Mouse (Mus musculus) intestine, postnatal 0 days (tissue): ENCODE measurements around the gene Pawr. TPM values are rescaled to one million over a fixed set of nuclear protein-coding genes. Genes with fewer than 3 reads are reported as not detected.

Experiments used
- ATAC-seq: fragments of 200-750 bp; cut with Nextera tagmentation; 2 replicates; pipeline ENCODE4 v1.8.0; 2017; ENCODE audit warnings: mild to moderate bottlenecking, moderate TSS enrichment, moderate library complexity
- H3K27ac ChIP-seq: fragments of 300-500 bp; sonication (generic); 2 replicates; pipeline ENCODE4 v1.5.1; 2014; ENCODE audit warnings: mild to moderate bottlenecking, low read depth, low read length, moderate library complexity
- H3K27me3 ChIP-seq: fragments of 300-500 bp; sonication (generic); replicated peaks from 2 replicates; pipeline ENCODE4 v1.6.1; 2014; ENCODE audit warnings: low read length, mixed read lengths; ENCODE audit not compliant: control insufficient read depth, insufficient read depth
- H3K36me3 ChIP-seq: fragments of 300-500 bp; sonication (generic); 2 replicates; pipeline ENCODE4 v1.6.1; 2014; ENCODE audit warnings: mild to moderate bottlenecking, moderate library complexity; ENCODE audit not compliant: control insufficient read depth, insufficient read depth
- H3K4me1 ChIP-seq: fragments of 300-500 bp; sonication (generic); replicated peaks from 2 replicates; pipeline ENCODE4 v1.6.1; 2014; ENCODE audit warnings: antibody characterized with exemption, low read length, mixed read lengths; ENCODE audit not compliant: control insufficient read depth, insufficient read depth
- H3K4me2 ChIP-seq: fragments of 300-500 bp; sonication (generic); replicated peaks from 2 replicates; pipeline ENCODE4 v1.6.1; 2014; ENCODE audit warnings: low read depth, mild to moderate bottlenecking, moderate library complexity
- H3K4me3 ChIP-seq: fragments of 300-500 bp; sonication (generic); 2 replicates; pipeline ENCODE4 v1.5.1; 2014; ENCODE audit warnings: low read depth, low read length
- H3K9ac ChIP-seq: fragments of 300-500 bp; sonication (generic); 2 replicates; pipeline ENCODE4 v1.6.1; 2014; ENCODE audit warnings: mild to moderate bottlenecking, low read depth, low read length
- H3K9me3 ChIP-seq: fragments of 300-500 bp; sonication (generic); 2 replicates; pipeline ENCODE4 v1.6.1; 2016; ENCODE audit warnings: mixed run types; ENCODE audit not compliant: control insufficient read depth
- CTCF ChIP-seq: sonication (generic); IDR thresholded peaks from 2 replicates; pipeline ENCODE4 v1.5.1; 2016; ENCODE audit warnings: low read depth, mild to moderate bottlenecking, control low read depth, antibody characterized with exemption, moderate library complexity
- whole genome bisulfite sequencing: fragments of 180-500 bp; shearing (Covaris S2); extraction: QIAGEN DNeasy Blood & Tissue Kit; methylation state at CpG from one replicate; pipeline ENCODE4 v1.1.7; 2014; 5-methylcytosine and 5-hydroxymethylcytosine counted together
- polyA plus RNA-seq: library from polyadenylated mRNA; unstranded; fragments of >200 nt; fragmentation: Nextera tagmentation; extraction: Ambion mirVana; gene quantifications from 2 replicates; pipeline ENCODE4 v1.2.1, GENCODE M21; 2015

Pawr gene
- polyA plus RNA-seq, 1 experiment from 2014 or later, result 12.3 TPM

DNA sequence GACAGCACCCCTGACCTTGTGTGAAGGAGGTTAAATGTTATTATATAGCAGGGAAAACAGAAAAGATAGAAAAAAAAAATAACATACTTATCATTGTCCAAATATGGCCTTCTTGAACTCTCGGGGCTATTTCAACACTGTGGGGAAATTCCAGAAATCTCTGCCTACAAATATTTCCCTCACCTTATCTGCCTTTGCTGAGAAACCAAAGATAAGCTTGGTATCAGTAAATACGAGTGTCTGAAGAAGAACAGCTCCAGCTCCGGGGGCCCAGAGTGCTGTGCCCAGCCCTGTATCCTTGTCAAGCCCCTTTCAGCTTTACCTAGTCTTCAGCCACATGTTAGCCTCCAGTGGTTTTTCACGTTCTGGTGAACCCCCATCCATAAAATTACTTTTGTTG, 113.2 kb downstream of the Pawr start:
- no peak for ATAC-seq
- Histone ChIP-seq H3K4me3 (no peak overlapping the region), H3K4me1 (no peaks in the 10 kb centered on the region), H3K4me2 (peak overlapping the region; percentile 68), H3K36me3 (no peaks in the 10 kb centered on the region), H3K9me3 (no peaks in the 10 kb centered on the region), H3K27me3 (no peaks in the 10 kb centered on the region), H3K9ac (no peak overlapping the region), H3K27ac (0 out of 2 replicates have a peak overlapping the region, but pooled peaks have one; percentile 17)
- 20% methylated on average over 4 of the region's 4 CpGs for WGBS
- TF ChIP-seq CTCF, result no peak

GRCm38 (mm10) chr10:108445606-108446005, 113.7 kb downstream of the Pawr start:
- Histone ChIP-seq H3K27me3 (no peaks in the 10 kb centered on the region), H3K9me3 (no peaks in the 10 kb centered on the region), H3K36me3 (no peaks in the 10 kb centered on the region), H3K4me1 (no peaks in the 10 kb centered on the region), H3K4me3 (peak overlapping the region; percentile 36; the same call in 1 of the 2 replicates), H3K27ac (peak overlapping the region; percentile 17; the same call in 1 of the 2 replicates), H3K9ac (no peak overlapping the region), H3K4me2 (peak overlapping the region; percentile 68)
- ATAC-seq, result 0 out of 2 replicates have a peak, but pooled peaks have one; percentile 4
- TF ChIP-seq CTCF, result no peak
- 23% methylated on average over 10 of the region's 10 CpGs for WGBS

GRCm38 (mm10) chr10:108446041-108446931, 114.4 kb downstream of the Pawr start:
- Histone ChIP-seq H3K27me3 (no peaks in the 10 kb centered on the region), H3K27ac (peak overlapping the region; percentile 17; the same call in 1 of the 2 replicates), H3K4me3 (peak overlapping the region; percentile 36), H3K4me2 (peak overlapping the region; percentile 68), H3K36me3 (no peaks in the 10 kb centered on the region), H3K4me1 (no peaks in the 10 kb centered on the region), H3K9me3 (no peaks in the 10 kb centered on the region), H3K9ac (peak overlapping the region; percentile 27; the same call in 1 of the 2 replicates)
- WGBS, result 3% methylated on average over 24 of the region's 24 CpGs
- TF ChIP-seq CTCF, result peak; percentile 84
- peak; percentile 55; the same call in 1 of the 2 replicates for ATAC-seq

DNA sequence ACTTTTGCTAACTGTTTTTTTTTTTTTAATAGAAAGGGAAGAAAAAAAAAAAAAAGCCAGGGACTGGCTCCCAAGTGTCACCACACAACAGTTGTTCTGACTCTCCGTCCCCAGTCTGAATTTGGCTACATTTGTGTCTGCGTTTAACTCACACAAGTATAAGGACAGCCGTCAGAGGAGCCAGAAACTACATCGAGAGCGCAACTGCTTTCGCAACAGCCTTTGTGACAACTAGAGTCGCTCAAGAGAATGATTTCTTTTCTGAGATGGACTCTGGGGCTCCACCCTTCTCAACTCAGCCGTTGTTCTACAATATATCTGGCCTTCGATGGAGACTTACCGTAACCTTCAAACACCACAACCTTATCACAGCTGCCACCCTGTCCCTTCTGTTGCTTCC, 115.3 kb downstream of the Pawr start:
- H3K9me3 ChIP-seq, result no peaks in the 10 kb centered on the region
- TF ChIP-seq CTCF, result no peak
- peak overlapping the region; percentile 68; the same call in 1 of the 2 replicates for H3K4me2 ChIP-seq
- no peak overlapping the region for H3K9ac ChIP-seq
- no peak overlapping the region for H3K27ac ChIP-seq
- no peaks in the 10 kb centered on the region for H3K36me3 ChIP-seq
- 32% methylated on average over 10 of the region's 10 CpGs for WGBS
- H3K4me1 ChIP-seq, result no peaks in the 10 kb centered on the region
- ATAC-seq, result no peak
- H3K27me3 ChIP-seq, result no peaks in the 10 kb centered on the region
- no peak overlapping the region for H3K4me3 ChIP-seq

DNA sequence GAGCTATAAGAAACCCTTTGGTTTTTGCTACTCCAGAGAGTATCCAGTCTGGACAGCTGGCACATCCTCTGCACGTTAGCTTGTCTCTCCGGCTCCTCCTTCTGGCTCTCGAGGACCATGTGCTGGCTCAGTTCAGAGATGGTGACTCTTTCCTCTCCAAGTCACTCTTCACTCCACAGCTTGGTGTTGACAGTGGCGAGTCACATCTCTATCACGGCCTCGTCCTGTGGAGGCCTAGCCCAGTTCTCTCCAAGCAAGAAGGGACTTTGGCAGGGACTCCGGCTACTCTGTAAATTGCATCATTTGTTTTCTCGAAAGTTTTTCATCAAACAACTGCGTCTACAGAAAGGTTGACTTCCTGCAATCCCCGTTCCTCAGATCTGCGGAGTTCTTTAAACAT, 116.5 kb downstream of the Pawr start:
- no peak overlapping the region for H3K9ac ChIP-seq
- no peaks in the 10 kb centered on the region for H3K27me3 ChIP-seq
- H3K4me1 ChIP-seq, result no peaks in the 10 kb centered on the region
- H3K36me3 ChIP-seq, result no peaks in the 10 kb centered on the region
- 72% methylated on average over 11 of the region's 11 CpGs for WGBS
- no peaks in the 10 kb centered on the region for H3K9me3 ChIP-seq
- TF ChIP-seq CTCF, result peak; percentile 29
- H3K4me2 ChIP-seq, result no peak overlapping the region
- H3K4me3 ChIP-seq, result no peak overlapping the region
- H3K27ac ChIP-seq, result no peak overlapping the region
- ATAC-seq, result no peak

GRCm38 (mm10) chr10:108450401-108450800, 118.5 kb downstream of the Pawr start:
- ATAC-seq, result no peak
- Histone ChIP-seq H3K4me3 (no peak overlapping the region), H3K36me3 (no peaks in the 10 kb centered on the region), H3K9ac (no peak overlapping the region), H3K9me3 (no peaks in the 10 kb centered on the region), H3K4me2 (no peak overlapping the region), H3K27ac (no peak overlapping the region), H3K4me1 (no peaks in the 10 kb centered on the region), H3K27me3 (no peaks in the 10 kb centered on the region)
- WGBS, result 89% methylated on average over 4 of the region's 4 CpGs
- TF ChIP-seq CTCF, result no peak
